Mouse (Mus musculus): ENCODE data around the gene Elmo3. TPM values are rescaled to one million over a fixed set of nuclear protein-coding genes. Genes with fewer than 3 reads are reported as not detected.

Gene Elmo3
- polyA plus RNA-seq, 1 experiment from 2014 or later, result 1.3 TPM

DNA sequence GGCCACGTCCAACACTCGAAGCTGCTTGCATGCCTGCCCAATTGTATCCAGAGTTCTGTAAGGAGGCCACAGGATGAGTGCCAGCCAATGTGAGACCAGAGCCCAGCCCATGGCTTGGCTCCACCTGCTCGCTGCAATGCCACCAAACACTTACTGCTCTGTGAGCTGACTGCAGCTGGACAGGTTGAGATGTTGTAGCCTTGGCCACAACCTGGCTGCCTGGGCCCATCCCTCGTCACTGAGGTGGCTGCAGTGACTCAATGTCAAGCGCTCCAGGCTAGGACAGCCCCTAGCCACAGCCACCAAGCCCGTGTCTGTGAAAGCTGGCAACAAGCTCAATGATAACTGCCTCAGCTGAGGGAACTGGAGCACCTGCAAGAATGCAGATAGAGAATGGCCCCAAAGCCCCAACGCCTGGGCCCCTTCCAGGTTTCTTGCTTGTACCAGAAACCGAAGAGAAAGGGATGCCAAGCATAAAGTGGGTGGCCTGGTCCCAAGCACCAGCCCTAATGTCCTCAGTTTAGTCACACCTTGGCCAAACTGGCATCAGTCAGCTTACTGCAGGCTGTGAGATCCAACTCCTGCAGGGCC, 7.6 kb downstream of the Elmo3 start:
- H3K9me3 ChIP-seq (ENCODE audit: control insufficient read depth, low read length), result no peaks in the 10 kb centered on the region
- 90% methylated on average over 8 of the region's 8 CpGs for WGBS
- no peak overlapping the region for H3K27ac ChIP-seq (ENCODE audit: low read depth, low read length)
- H3K4me3 ChIP-seq (ENCODE audit: low read depth, low read length), result no peak overlapping the region
- no peak for ATAC-seq (ENCODE audit: low read depth)
- H3K4me1 ChIP-seq (ENCODE audit: control insufficient read depth, insufficient read depth, low read length), result no peaks in the 10 kb centered on the region
- peaks cover 37% of the 10 kb centered on the region for H3K36me3 ChIP-seq (ENCODE audit: control insufficient read depth, insufficient read depth, low read length)
- no peaks in the 10 kb centered on the region for H3K27me3 ChIP-seq (ENCODE audit: control insufficient read depth, insufficient read depth, low read length)
- H3K9ac ChIP-seq (replicated peaks; ENCODE audit: low read depth, low read length), result no peak overlapping the region
- no peak overlapping the region for H3K4me2 ChIP-seq (ENCODE audit: low read depth, low read length)

- H3K4me2 ChIP-seq (ENCODE audit: low read depth, low read length), result no peak overlapping the region
- no peak overlapping the region for H3K9ac ChIP-seq (replicated peaks; ENCODE audit: low read depth, low read length)
- H3K27me3 ChIP-seq (ENCODE audit: control insufficient read depth, insufficient read depth, low read length), result no peaks in the 10 kb centered on the region
- no peaks in the 10 kb centered on the region for H3K4me1 ChIP-seq (ENCODE audit: control insufficient read depth, insufficient read depth, low read length)
- H3K27ac ChIP-seq (ENCODE audit: low read depth, low read length), result no peak overlapping the region
- no peak; the same call in 1 of the 2 replicates for ATAC-seq (ENCODE audit: low read depth)
- H3K9me3 ChIP-seq (ENCODE audit: control insufficient read depth, low read length), result no peaks in the 10 kb centered on the region
- no peak overlapping the region for H3K4me3 ChIP-seq (ENCODE audit: low read depth, low read length)
- WGBS, result 80% methylated on average over 9 of the region's 9 CpGs
- H3K36me3 ChIP-seq (ENCODE audit: control insufficient read depth, insufficient read depth, low read length), result peaks cover 36% of the 10 kb centered on the region; the same call in 1 of the 2 replicates
These were observed 8.4 kb downstream of the Elmo3 start for GRCm38 (mm10) chr8:105313622-105314402.

GRCm38 (mm10) chr8:105315073-105315769, 9.8 kb downstream of the Elmo3 start:
- Histone ChIP-seq H3K27ac (ENCODE audit: low read depth, low read length) (no peak overlapping the region), H3K27me3 (ENCODE audit: control insufficient read depth, insufficient read depth, low read length) (no peaks in the 10 kb centered on the region), H3K9ac (replicated peaks; ENCODE audit: low read depth, low read length) (no peak overlapping the region), H3K36me3 (ENCODE audit: control insufficient read depth, insufficient read depth, low read length) (peaks cover 36% of the 10 kb centered on the region; the same call in 1 of the 2 replicates), H3K4me1 (ENCODE audit: control insufficient read depth, insufficient read depth, low read length) (no peaks in the 10 kb centered on the region), H3K4me3 (ENCODE audit: low read depth, low read length) (no peak overlapping the region), H3K4me2 (ENCODE audit: low read depth, low read length) (no peak overlapping the region), H3K9me3 (ENCODE audit: control insufficient read depth, low read length) (no peaks in the 10 kb centered on the region)
- ATAC-seq (ENCODE audit: low read depth), result no peak
- 92% methylated on average over 18 of the region's 18 CpGs for WGBS

DNA sequence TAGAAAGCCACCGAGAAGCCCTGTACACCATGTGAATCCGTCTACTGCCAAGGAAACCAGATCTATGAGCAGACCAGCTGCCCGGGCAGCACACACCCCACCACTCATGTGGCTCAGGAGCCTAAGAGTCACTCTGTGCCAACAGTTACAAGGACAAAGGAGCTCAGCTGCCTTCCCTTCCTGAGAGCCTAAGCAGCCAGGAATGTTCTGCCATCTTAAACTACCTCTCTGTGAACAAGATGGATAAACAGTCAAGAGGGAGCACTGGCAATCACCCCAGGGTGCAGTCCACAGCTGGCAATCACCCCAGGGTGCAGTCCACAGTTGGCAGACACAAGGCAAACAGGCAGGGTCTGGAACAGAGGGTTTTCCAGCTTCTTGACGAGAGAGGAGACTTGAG, 12.5 kb downstream of the Elmo3 start:
- 92% methylated on average over 4 of the region's 4 CpGs for WGBS
- Histone ChIP-seq H3K9me3 (ENCODE audit: control insufficient read depth, low read length) (no peaks in the 10 kb centered on the region), H3K36me3 (ENCODE audit: control insufficient read depth, insufficient read depth, low read length) (peaks cover 28% of the 10 kb centered on the region; the same call in 1 of the 2 replicates), H3K9ac (replicated peaks; ENCODE audit: low read depth, low read length) (no peak overlapping the region), H3K27me3 (ENCODE audit: control insufficient read depth, insufficient read depth, low read length) (no peaks in the 10 kb centered on the region), H3K4me2 (ENCODE audit: low read depth, low read length) (no peak overlapping the region), H3K4me3 (ENCODE audit: low read depth, low read length) (no peak overlapping the region), H3K27ac (ENCODE audit: low read depth, low read length) (no peak overlapping the region), H3K4me1 (ENCODE audit: control insufficient read depth, insufficient read depth, low read length) (no peaks in the 10 kb centered on the region)
- ATAC-seq (ENCODE audit: low read depth), result no peak

DNA sequence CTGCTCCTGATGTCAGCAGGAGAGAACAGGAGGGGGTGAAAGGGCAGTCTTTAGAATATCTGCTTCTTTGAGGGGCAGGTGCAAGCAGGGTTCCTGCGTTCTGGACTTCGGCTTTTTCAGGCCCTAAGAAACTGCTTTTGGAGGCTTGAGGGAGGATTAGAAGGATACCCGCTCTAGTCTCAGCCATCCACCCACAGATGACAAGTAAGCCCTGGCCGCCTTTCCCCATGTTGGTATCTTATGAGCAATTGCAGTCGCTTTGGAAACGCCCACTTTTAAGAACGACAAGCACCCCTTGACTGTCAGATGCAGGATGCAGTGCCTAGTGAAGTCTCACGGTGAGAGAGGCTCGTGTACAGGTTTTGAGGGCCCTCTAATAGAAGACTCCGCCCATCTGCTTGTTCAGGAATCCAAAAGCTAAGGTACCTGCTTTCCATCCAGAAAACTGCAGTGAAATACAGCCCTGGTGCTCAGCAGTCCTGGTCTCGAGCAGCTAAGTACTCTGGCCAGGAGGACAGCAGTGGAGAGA, 13.3 kb downstream of the Elmo3 start:
- no peak overlapping the region for H3K9ac ChIP-seq (replicated peaks; ENCODE audit: low read depth, low read length)
- no peak overlapping the region for H3K4me2 ChIP-seq (ENCODE audit: low read depth, low read length)
- H3K36me3 ChIP-seq (ENCODE audit: control insufficient read depth, insufficient read depth, low read length), result peaks cover 25% of the 10 kb centered on the region; the same call in 1 of the 2 replicates
- no peaks in the 10 kb centered on the region for H3K4me1 ChIP-seq (ENCODE audit: control insufficient read depth, insufficient read depth, low read length)
- H3K4me3 ChIP-seq (ENCODE audit: low read depth, low read length), result no peak overlapping the region
- no peaks in the 10 kb centered on the region for H3K9me3 ChIP-seq (ENCODE audit: control insufficient read depth, low read length)
- H3K27me3 ChIP-seq (ENCODE audit: control insufficient read depth, insufficient read depth, low read length), result no peaks in the 10 kb centered on the region
- no peak overlapping the region for H3K27ac ChIP-seq (ENCODE audit: low read depth, low read length)
- ATAC-seq (ENCODE audit: low read depth), result no peak
- 87% methylated on average over 11 of the region's 11 CpGs for WGBS

GRCm38 (mm10) chr8:105323183-105323582, 17.8 kb downstream of the Elmo3 start:
- Histone ChIP-seq H3K27ac (ENCODE audit: low read depth, low read length) (no peak overlapping the region), H3K9ac (replicated peaks; ENCODE audit: low read depth, low read length) (no peak overlapping the region), H3K4me3 (ENCODE audit: low read depth, low read length) (no peak overlapping the region), H3K27me3 (ENCODE audit: control insufficient read depth, insufficient read depth, low read length) (no peaks in the 10 kb centered on the region), H3K4me2 (ENCODE audit: low read depth, low read length) (no peak overlapping the region), H3K9me3 (ENCODE audit: control insufficient read depth, low read length) (no peaks in the 10 kb centered on the region), H3K36me3 (ENCODE audit: control insufficient read depth, insufficient read depth, low read length) (no peaks in the 10 kb centered on the region), H3K4me1 (ENCODE audit: control insufficient read depth, insufficient read depth, low read length) (peaks cover 17% of the 10 kb centered on the region)
- 92% methylated on average over 4 of the region's 4 CpGs for WGBS
- no peak for ATAC-seq (ENCODE audit: low read depth)

DNA sequence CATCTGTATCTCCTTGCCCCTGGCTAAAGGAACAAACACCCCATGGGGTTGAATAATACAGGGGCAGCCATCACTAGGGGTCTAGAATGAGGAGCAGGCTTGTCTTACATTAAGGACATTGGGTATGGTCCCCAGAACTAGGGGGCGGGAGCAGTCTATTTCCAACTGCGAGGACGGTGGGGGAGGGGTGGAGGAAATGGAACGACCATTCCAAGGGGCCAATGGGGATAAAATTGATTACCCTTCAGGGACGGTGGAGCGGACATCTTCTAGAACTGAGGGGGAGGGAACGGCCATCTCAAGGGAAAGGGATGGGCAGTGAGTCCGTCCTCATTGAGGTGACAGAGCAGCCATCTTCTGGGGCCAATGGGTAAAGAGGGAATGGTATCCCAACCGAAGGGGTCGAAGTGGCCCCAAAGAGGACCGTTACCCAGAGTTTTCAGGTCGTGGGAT, 20.3 kb downstream of the Elmo3 start:
- peak overlapping the region; percentile 82 for H3K27ac ChIP-seq (ENCODE audit: low read depth, low read length)
- peaks cover 19% of the 10 kb centered on the region for H3K36me3 ChIP-seq (ENCODE audit: control insufficient read depth, insufficient read depth, low read length)
- ATAC-seq (ENCODE audit: low read depth), result peak; percentile 62
- no peaks in the 10 kb centered on the region for H3K27me3 ChIP-seq (ENCODE audit: control insufficient read depth, insufficient read depth, low read length)
- H3K4me1 ChIP-seq (ENCODE audit: control insufficient read depth, insufficient read depth, low read length), result peaks cover 17% of the 10 kb centered on the region
- WGBS, result under 1% methylated on average over 12 of the region's 12 CpGs
- H3K9ac ChIP-seq (replicated peaks; ENCODE audit: low read depth, low read length), result peak overlapping the region; percentile 78
- peak overlapping the region; percentile 80 for H3K4me3 ChIP-seq (ENCODE audit: low read depth, low read length)
- H3K4me2 ChIP-seq (ENCODE audit: low read depth, low read length), result peak overlapping the region; percentile 92
- no peaks in the 10 kb centered on the region for H3K9me3 ChIP-seq (ENCODE audit: control insufficient read depth, low read length)

GRCm38 (mm10) chr8:105326141-105326672, 20.8 kb downstream of the Elmo3 start, which contains the start of the genes Lrrc29 and Tmem208:
TSS of gene Lrrc29 (minus strand) at chr8:105326278.
TSS of gene Tmem208 (plus strand) at chr8:105326354.
- Histone ChIP-seq H3K27ac (ENCODE audit: low read depth, low read length) (peak within 1 kb of the TSS; percentile 82), H3K4me1 (ENCODE audit: control insufficient read depth, insufficient read depth, low read length) (peaks cover 17% of the 10 kb centered on the region), H3K4me3 (ENCODE audit: low read depth, low read length) (peak within 1 kb of the TSS; percentile 80), H3K27me3 (ENCODE audit: control insufficient read depth, insufficient read depth, low read length) (no peaks in the 10 kb centered on the region), H3K9me3 (ENCODE audit: control insufficient read depth, low read length) (no peaks in the 10 kb centered on the region), H3K36me3 (ENCODE audit: control insufficient read depth, insufficient read depth, low read length) (peaks cover 23% of the 10 kb centered on the region), H3K9ac (replicated peaks; ENCODE audit: low read depth, low read length) (peak within 1 kb of the TSS; percentile 78), H3K4me2 (ENCODE audit: low read depth, low read length) (peak within 1 kb of the TSS; percentile 92)
- WGBS, result under 1% methylated on average over 36 of the region's 36 CpGs
- peak; percentile 92 for ATAC-seq (ENCODE audit: low read depth)

All from neural tube, embryonic 14.5 days (tissue).